Comparison of ENCODE assay signal across 8 mouse cellular contexts in the genomic region with DNA sequence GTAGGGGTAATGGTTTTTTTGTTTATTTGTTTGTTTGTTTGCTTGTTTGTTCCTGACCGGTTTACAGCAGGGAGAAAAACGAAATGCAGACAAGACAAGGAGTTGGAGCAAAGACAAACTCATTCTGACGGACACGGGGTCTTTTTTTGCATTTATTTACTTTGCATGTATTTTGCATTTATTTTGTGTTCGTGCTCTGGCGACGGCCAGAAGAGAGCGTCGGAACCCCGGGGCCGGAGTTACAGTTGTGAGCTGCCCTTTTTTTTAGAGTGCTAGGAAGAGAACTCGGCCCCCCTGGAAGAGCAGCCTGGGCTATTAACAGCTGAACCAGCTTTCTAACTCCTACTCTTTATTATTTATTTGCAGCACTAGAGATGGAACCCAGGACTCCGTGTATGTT. TPM values are rescaled to one million over a fixed set of nuclear protein-coding genes. Genes with fewer than 3 reads are reported as not detected.
DNase-seq lines count a peak whose midpoint lies in the region; ATAC-seq and TF ChIP-seq lines count a peak whose summit lies in the region.

No protein-coding gene starts in this region.

- H3K9ac ChIP-seq in heart, adult 2 months (ENCODE audit: low read depth, low read length), result peak overlapping the region; percentile 89
- peak overlapping the region; percentile 95 for H3K9ac ChIP-seq in liver, embryonic 11.5 days (ENCODE audit: low read depth, low read length)

- no peak for DNase-seq in heart, adult 2 months
- DNase-seq in heart, postnatal 4 days, result no peak
- DNase-seq in thymus, postnatal 4 days, result peak; percentile 29
- DNase-seq in thymus, adult 18-20 months, result no peak
- DNase-seq in liver, embryonic 11.5 days (ENCODE audit: low spot score), result no peak
- no peak for DNase-seq in right cerebral cortex, postnatal 14 days
- no peak for DNase-seq in layer of hippocampus, postnatal 36 days
- DNase-seq in right cerebral cortex, adult 18-20 months, result no peak

- H3K36me3 ChIP-seq in heart, adult 2 months (ENCODE audit: control insufficient read depth, insufficient read depth, low read length), result peaks cover 4% of the 10 kb centered on the region; the same call in 1 of the 2 replicates
- H3K36me3 ChIP-seq in liver, embryonic 11.5 days (ENCODE audit: control insufficient read depth, insufficient read depth, low read length), result peaks cover 32% of the 10 kb centered on the region

- H3K4me3 ChIP-seq in heart, adult 2 months, result peak overlapping the region; percentile 80
- H3K4me3 ChIP-seq in liver, embryonic 11.5 days (ENCODE audit: low read depth, low read length), result peak overlapping the region; percentile 88

- ATAC-seq in liver, embryonic 11.5 days (replicated peaks; ENCODE audit: low FRiP score), result no peak

- WGBS in heart, adult 2 months, result under 1% methylated on average over 13 of the region's 13 CpGs
- 2% methylated on average over 13 of the region's 13 CpGs for WGBS in liver, embryonic 11.5 days

- no peaks in the 10 kb centered on the region for H3K9me3 ChIP-seq in liver, embryonic 11.5 days (ENCODE audit: control insufficient read depth, low read length)

- H3K4me1 ChIP-seq in heart, adult 2 months (ENCODE audit: control insufficient read depth, insufficient read depth, low read length), result peaks cover 2% of the 10 kb centered on the region
- H3K4me1 ChIP-seq in liver, embryonic 11.5 days (replicated peaks; ENCODE audit: control insufficient read depth, insufficient read depth, low read length), result peaks cover 17% of the 10 kb centered on the region

- H3K4me2 ChIP-seq in liver, embryonic 11.5 days, result peak overlapping the region; percentile 77

- no peak for TF ChIP-seq POLR2A in heart, adult 2 months (IDR thresholded peaks at IDR 0.05; ENCODE audit: insufficient read depth, low read depth, low read length)

- no peaks in the 10 kb centered on the region for H3K79me2 ChIP-seq in heart, adult 2 months (replicated peaks; ENCODE audit: control insufficient read depth, insufficient read depth, low read length)

- no peaks in the 10 kb centered on the region for H3K27me3 ChIP-seq in heart, adult 2 months (ENCODE audit: control insufficient read depth, insufficient read depth, low read length)
- H3K27me3 ChIP-seq in liver, embryonic 11.5 days (replicated peaks; ENCODE audit: control insufficient read depth, insufficient read depth, low read length), result no peaks in the 10 kb centered on the region

- intact Hi-C loops in heart, adult 2 months (cut with DNase I), result no loop called here

- no peak for TF ChIP-seq EP300 in heart, adult 2 months (IDR thresholded peaks at IDR 0.05; ENCODE audit: insufficient read depth, low read depth, low read length)

- H3K27ac ChIP-seq in heart, adult 2 months, result peak overlapping the region; percentile 99
- peak overlapping the region; percentile 82 for H3K27ac ChIP-seq in liver, embryonic 11.5 days (ENCODE audit: low read depth, low read length)

- TF ChIP-seq CTCF in heart, adult 2 months (IDR thresholded peaks at IDR 0.05), result no peak

RNA-seq across cellular contexts. Expression of gene Cenpa, which starts 0.6 kb away (rescaled TPM):
- total RNA-seq in heart, adult 2 months (2021), result 10 to 100 TPM; 43.9 to 51.0 TPM
- 51.3 and 69.7 TPM in 2 replicates for polyA plus RNA-seq in heart, adult 2 months (2012; rRNA removed)
- 100 to 1,000 TPM; 141 to 145 TPM for total RNA-seq in heart, postnatal 4 days (2021)
- polyA plus RNA-seq in liver, embryonic 11.5 days (2014; fragmentation: Nextera tagmentation; extraction: Ambion mirVana), result 326 and 357 TPM in 2 replicates
- 1 to 10 TPM; 3.5 to 4.0 TPM for total RNA-seq in layer of hippocampus, postnatal 36 days (2021)

RNA-seq across cellular contexts. Expression of gene Slc35f6, which starts 19.5 kb away (rescaled TPM):
- 10 to 100 TPM; 47.2 to 49.9 TPM for total RNA-seq in heart, adult 2 months (2021)
- polyA plus RNA-seq in heart, adult 2 months (2012; rRNA removed), result 119 and 154 TPM in 2 replicates
- 10 to 100 TPM; 35.1 to 38.5 TPM for total RNA-seq in heart, postnatal 4 days (2021)
- polyA plus RNA-seq in liver, embryonic 11.5 days (2014; fragmentation: Nextera tagmentation; extraction: Ambion mirVana), result 17.6 and 18.6 TPM in 2 replicates
- total RNA-seq in layer of hippocampus, postnatal 36 days (2021), result 10 to 100 TPM; 34.2 to 35.3 TPM

RNA-seq across cellular contexts. Expression of gene Dpysl5, which starts 44.1 kb away (rescaled TPM):
- 1 to 10 TPM in 1 of 2 experiments, under 1 TPM in 1; 0.61 to 1.3 TPM for total RNA-seq in heart, adult 2 months (2021)
- 0.82 and 1.1 TPM in 2 replicates for polyA plus RNA-seq in heart, adult 2 months (2012; rRNA removed)
- total RNA-seq in heart, postnatal 4 days (2021), result 1 to 10 TPM; 1.6 to 2.0 TPM
- polyA plus RNA-seq in liver, embryonic 11.5 days (2014; fragmentation: Nextera tagmentation; extraction: Ambion mirVana), result 1.3 and 1.6 TPM in 2 replicates
- total RNA-seq in layer of hippocampus, postnatal 36 days (2021), result 10 to 100 TPM; 35.6 to 40.2 TPM

Comparison
In these comparisons a context has a peak if more than half of its experiments do, and no peak if none do; other contexts are left out.
1. RNA of gene Cenpa, which starts 0.6 kb away (total RNA-seq): 141 to 145 TPM in heart, postnatal 4 days and 43.9 to 51.0 TPM in heart, adult 2 months; 3.5 to 4.0 TPM in layer of hippocampus, postnatal 36 days; every median in the first group is over 4 times any median in the second.
2. RNA of gene Dpysl5, which starts 44.1 kb away (total RNA-seq): 35.6 to 40.2 TPM in layer of hippocampus, postnatal 36 days; 1.6 to 2.0 TPM in heart, postnatal 4 days and 0.61 to 1.3 TPM in heart, adult 2 months; every median in the first group is over 10 times any median in the second.